In genomic region chr7:95558589-95558988, GRCm38 (mm10) we compare ENCODE assay signal across 35 mouse cellular contexts.
"Had no signal": no experiment of that assay in that cellular context is flagged by ENCODE, and none has a peak within 500 bp of the region (broad histone marks: within the 10 kb centered on the region; RNA-seq: fewer than 3 reads in every experiment).

No protein-coding gene starts in this region.

- H3K4me1 ChIP-seq: heart, embryonic 10.5 days; heart, embryonic 12.5 days; heart, embryonic 13.5 days; heart, embryonic 15.5 days; hindbrain, embryonic 10.5 days; hindbrain, embryonic 12.5 days; hindbrain, embryonic 13.5 days; hindbrain, embryonic 15.5 days; intestine, embryonic 15.5 days; kidney, embryonic 15.5 days had no signal

- H3K4me3 ChIP-seq: heart, embryonic 10.5 days; heart, embryonic 12.5 days; heart, embryonic 13.5 days; heart, embryonic 15.5 days; hindbrain, embryonic 10.5 days; hindbrain, embryonic 12.5 days; hindbrain, embryonic 13.5 days; hindbrain, embryonic 15.5 days; intestine, embryonic 15.5 days; kidney, embryonic 15.5 days; layer of hippocampus, adult 2 months had no signal

- H3K36me3 ChIP-seq: heart, embryonic 10.5 days; heart, embryonic 12.5 days; heart, embryonic 13.5 days; heart, embryonic 15.5 days; hindbrain, embryonic 10.5 days; hindbrain, embryonic 12.5 days; hindbrain, embryonic 13.5 days; hindbrain, embryonic 15.5 days; intestine, embryonic 15.5 days; kidney, embryonic 15.5 days had no signal

- H3K9ac ChIP-seq: heart, embryonic 12.5 days; heart, embryonic 13.5 days; heart, embryonic 15.5 days; hindbrain, embryonic 12.5 days; hindbrain, embryonic 13.5 days; hindbrain, embryonic 14.5 days; hindbrain, embryonic 15.5 days; intestine, embryonic 15.5 days; kidney, embryonic 15.5 days had no signal

- DNase-seq: heart, postnatal 10 days; heart, postnatal 14 days; heart, postnatal 36 days; heart, postnatal 4 days; kidney, adult 11 months; kidney, adult 18-20 months; kidney, adult 2 months; kidney, adult 8-10 months; kidney, adult 9 months; kidney, postnatal 10 days; kidney, postnatal 14 days; kidney, postnatal 25 days; kidney, postnatal 36 days; kidney, postnatal 4 days; layer of hippocampus, adult 9-11 months; layer of hippocampus, postnatal 36 days had no signal

- ATAC-seq: hindbrain, embryonic 16.5 days; hindbrain, postnatal 0 days; inflammation-experienced regulatory T-cells, adult 6 months; intestine, embryonic 15.5 days; intestine, embryonic 16.5 days; intestine, postnatal 0 days had no signal

- H3K4me2 ChIP-seq: heart, embryonic 11.5 days; heart, embryonic 12.5 days; heart, embryonic 13.5 days; heart, embryonic 15.5 days; hindbrain, embryonic 12.5 days; hindbrain, embryonic 13.5 days; hindbrain, embryonic 14.5 days; hindbrain, embryonic 15.5 days; intestine, embryonic 15.5 days; kidney, embryonic 15.5 days had no signal

- H3K27ac ChIP-seq: heart, embryonic 10.5 days; heart, embryonic 13.5 days; heart, embryonic 15.5 days; hindbrain, embryonic 10.5 days; hindbrain, embryonic 12.5 days; hindbrain, embryonic 13.5 days; hindbrain, embryonic 14.5 days; hindbrain, embryonic 15.5 days; hindbrain, postnatal 0 days; intestine, embryonic 15.5 days; kidney, embryonic 15.5 days; kidney, postnatal 0 days; layer of hippocampus, adult 2 months had no signal

- H3K9me3 ChIP-seq: heart, embryonic 10.5 days; heart, embryonic 12.5 days; heart, embryonic 13.5 days; heart, embryonic 15.5 days; hindbrain, embryonic 10.5 days; hindbrain, embryonic 12.5 days; hindbrain, embryonic 13.5 days; hindbrain, embryonic 15.5 days; intestine, embryonic 15.5 days; kidney, embryonic 15.5 days had no signal

- H3K27me3 ChIP-seq: heart, embryonic 12.5 days; heart, embryonic 13.5 days; heart, embryonic 15.5 days; hindbrain, embryonic 12.5 days; hindbrain, embryonic 13.5 days; hindbrain, embryonic 15.5 days; intestine, embryonic 15.5 days; kidney, embryonic 15.5 days had no signal
